Mouse (Mus musculus) lung, adult 2 months (tissue): ENCODE results near the gene Klhl31.

Source experiments
- CTCF ChIP-seq: fragments of 200-500 bp; IDR thresholded peaks from 2 replicates; pipeline ENCODE4 v1.5.1; 2011; ENCODE audit warnings: mild to moderate bottlenecking, low read length, control low read depth; ENCODE audit not compliant: insufficient read depth
- POLR2A ChIP-seq: fragments of 200-500 bp; IDR thresholded peaks from 2 replicates; pipeline ENCODE4 v1.6.1; 2011; ENCODE audit warnings: low read depth, mild to moderate bottlenecking, control low read depth, low read length, borderline replicate concordance; ENCODE audit errors: extremely low read depth

GRCm38 (mm10) chr9:77602302-77603266 lies 33.7 kb upstream of the Klhl31 start:
- TF ChIP-seq CTCF, result no peak
- no peak for TF ChIP-seq POLR2A
